Mouse (Mus musculus) embryonic fibroblast, embryonic 13.5 days (primary cell): ENCODE measurements at regions not wholly inside any gene's neighbourhood (a gene's known extent, or its start where the extent isn't known, plus 50 kb on each side); places are given as distances from the start of the nearest gene placed in this dataset.

Experiments used
- CTCF ChIP-seq: IDR thresholded peaks from 2 replicates; pipeline ENCODE4 v1.5.1; 2011; ENCODE audit warnings: mild to moderate bottlenecking, control low read depth, low read length, moderate library complexity, borderline replicate concordance; ENCODE audit not compliant: insufficient read depth
- POLR2A ChIP-seq: IDR thresholded peaks from 2 replicates; pipeline ENCODE4 v1.6.1; 2011; ENCODE audit warnings: low read depth, mild to moderate bottlenecking, control low read depth, low read length, moderate library complexity

DNA sequence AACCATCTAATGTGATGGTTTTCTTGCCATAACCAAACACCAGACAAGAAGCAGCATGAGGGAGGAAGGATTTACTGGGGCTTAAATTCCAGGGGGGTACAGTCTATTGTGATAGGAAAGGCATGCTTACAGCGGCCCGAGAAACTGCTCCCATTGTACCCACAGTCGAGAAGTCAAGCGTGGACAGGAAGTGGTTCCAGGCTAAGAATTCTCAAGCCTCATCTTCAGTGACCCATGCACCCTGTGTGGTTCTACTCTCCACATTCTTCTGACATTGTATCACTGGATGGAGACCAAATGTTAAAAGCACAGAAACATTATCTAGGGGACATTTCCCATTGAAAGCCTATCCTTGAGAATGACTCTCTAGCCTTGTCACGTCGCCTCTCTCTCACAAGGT is 90.8 kb upstream of the Dnajc19 start:
- TF ChIP-seq CTCF, result no peak
- TF ChIP-seq POLR2A, result no peak
